8 mouse cellular contexts compared by ENCODE assay signal in the genomic region with DNA sequence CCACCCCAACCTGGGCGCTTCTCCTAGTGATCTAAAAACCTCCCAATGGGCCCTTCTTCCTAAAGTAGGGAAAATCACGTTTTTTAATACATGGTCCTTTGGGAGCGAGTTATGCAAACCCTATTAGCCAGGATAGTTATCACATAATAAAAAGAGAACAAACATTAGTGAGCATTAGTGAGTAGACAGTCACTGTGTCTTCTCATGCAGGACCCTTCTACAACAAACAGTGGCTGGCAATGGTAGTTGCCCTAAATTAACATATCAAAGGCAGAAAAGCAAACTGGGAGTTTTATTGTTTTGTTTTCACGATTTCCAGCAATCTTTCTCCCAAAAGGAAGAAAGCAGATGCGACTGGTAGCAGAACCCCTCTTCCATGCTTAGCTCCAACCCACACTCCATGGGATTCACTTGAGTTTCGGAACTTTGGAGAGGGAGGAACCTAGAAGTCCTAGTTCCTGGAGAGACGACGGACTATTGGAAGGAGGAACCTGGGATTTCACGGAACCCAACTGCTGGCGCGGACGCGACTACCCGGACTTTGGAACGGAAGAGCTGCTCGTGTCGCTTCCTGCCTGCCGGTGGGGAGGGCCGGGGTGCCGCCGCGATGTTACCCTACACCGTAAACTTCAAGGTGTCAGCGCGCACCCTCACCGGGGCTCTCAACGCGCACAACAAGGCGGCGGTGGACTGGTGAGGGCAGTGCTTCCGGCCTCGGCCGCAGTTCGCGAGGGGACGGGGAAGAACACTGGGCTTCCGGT. TPM values are rescaled to one million over a fixed set of nuclear protein-coding genes. Genes with fewer than 3 reads are reported as not detected.
A peak's percentile ranks its signal among the peaks of the same experiment; 100 is the strongest.
DNase-seq lines count a peak whose midpoint lies in the region; ATAC-seq lines count a peak whose summit lies in the region.

A gene (plus strand): TSS at position 493 of the 761 bp plus-strand sequence.

- H3K4me2 ChIP-seq in intestine, embryonic 14.5 days (ENCODE audit: low read length): peak within 1 kb of the TSS; percentile 66

- peak within 1 kb of the TSS; percentile 85 for H3K4me3 ChIP-seq in intestine, embryonic 14.5 days (ENCODE audit: low read depth, low read length)

- peak; percentile 73 to 74 for DNase-seq in adrenal gland, adult 18-20 months (ENCODE audit: low spot score in 2 of 2)
- DNase-seq in embryo, embryonic 11 days: peak; percentile 90
- peak; percentile 77 for DNase-seq in gastrocnemius, postnatal 25 days
- peak; percentile 88 for DNase-seq in intestine, embryonic 14.5 days (ENCODE audit: low spot score)
- DNase-seq in left cerebral cortex, postnatal 14 days (ENCODE audit: low spot score in 2 of 2): peak; percentile 83 to 86
- peak; percentile 78 for DNase-seq in mesoderm, embryonic 11.5 days (ENCODE audit: low read depth, low spot score)
- DNase-seq in right cerebral cortex, postnatal 36 days (ENCODE audit: low spot score in 2 of 2): peak; percentile 68 to 69
- DNase-seq in yolk sac, embryonic 10.5 days (ENCODE audit: low spot score): peak; percentile 84

- H3K9ac ChIP-seq in intestine, embryonic 14.5 days (ENCODE audit: low read length): peak within 1 kb of the TSS; percentile 92

- peaks cover 11% of the 10 kb centered on the region; the same call in 1 of the 2 replicates for H3K4me1 ChIP-seq in intestine, embryonic 14.5 days (replicated peaks; ENCODE audit: control insufficient read depth, insufficient read depth, low read length)

- H3K27me3 ChIP-seq in intestine, embryonic 14.5 days (replicated peaks; ENCODE audit: control insufficient read depth, insufficient read depth, low read length): no peaks in the 10 kb centered on the region

- ATAC-seq in intestine, embryonic 14.5 days (replicated peaks; ENCODE audit: low FRiP score, low TSS enrichment, low read depth): peak; percentile 89

- WGBS in intestine, embryonic 14.5 days: 4% methylated on average over 37 of the region's 37 CpGs

- H3K9me3 ChIP-seq in intestine, embryonic 14.5 days (ENCODE audit: control insufficient read depth, low read length): no peaks in the 10 kb centered on the region

- H3K36me3 ChIP-seq in intestine, embryonic 14.5 days (ENCODE audit: control insufficient read depth, insufficient read depth, low read length): peaks cover 11% of the 10 kb centered on the region

- peak within 1 kb of the TSS; percentile 96 for H3K27ac ChIP-seq in intestine, embryonic 14.5 days (ENCODE audit: low read depth)

- intact Hi-C loops in left cerebral cortex, postnatal 14 days (cut with DNase I): no loop called here

RNA-seq across cellular contexts. Expression of the gene that starts here (rescaled TPM):
- 10 to 100 TPM; 31.1 to 39.6 TPM for total RNA-seq in adrenal gland, adult 18-20 months (2021)
- 10 to 100 TPM; 12.9 to 15.1 TPM for total RNA-seq in gastrocnemius, postnatal 25 days (2021)
- polyA plus RNA-seq in intestine, embryonic 14.5 days (2014; fragmentation: Nextera tagmentation; extraction: Ambion mirVana): 39.3 and 43.9 TPM in 2 replicates
- total RNA-seq in left cerebral cortex, postnatal 14 days (2021): 10 to 100 TPM; 39.4 to 41.8 TPM

Comparison
In these comparisons a context has a peak if more than half of its experiments do, and no peak if none do; other contexts are left out.
1. Peak in every context shown above with its lines: DNase-seq, ATAC-seq, H3K4me3 ChIP-seq and H3K27ac ChIP-seq.